Mouse (Mus musculus) myocyte (in vitro differentiated cells): ENCODE data around the gene Rpl3.

Experiments
- CEBPB ChIP-seq: IDR thresholded peaks from 2 replicates; pipeline ENCODE4 v1.6.1; 2011; ENCODE audit warnings: mild to moderate bottlenecking, moderate library complexity; ENCODE audit not compliant: poor library complexity, insufficient read depth, severe bottlenecking
- E2F4 ChIP-seq: IDR thresholded peaks from one replicate; pipeline ENCODE4 v1.6.1; 2011; ENCODE audit warnings: mild to moderate bottlenecking, control low read depth, moderate library complexity; ENCODE audit not compliant: insufficient read depth
- MAX ChIP-seq: IDR thresholded peaks from one replicate; pipeline ENCODE4 v1.6.1; 2011; ENCODE audit warnings: low read depth, mild to moderate bottlenecking, control low read depth
- MYOD1 ChIP-seq, 3 experiments: IDR thresholded peaks; one replicate each; pipeline ENCODE4 v1.6.1; 2011; ENCODE audit warnings: control low read depth in 2 of 3, low read depth in 2 of 3, mild to moderate bottlenecking in 2 of 3, moderate library complexity in 1 of 3; ENCODE audit not compliant: insufficient read length in 2 of 3, control insufficient read depth in 1 of 3
- MYOG ChIP-seq, 3 experiments: IDR thresholded peaks; one replicate each; pipeline ENCODE4 v1.6.1; 2011; ENCODE audit warnings: control low read depth in 2 of 3, low read depth in 2 of 3, mild to moderate bottlenecking in 2 of 3; ENCODE audit not compliant: insufficient read length in 2 of 3, control insufficient read depth in 1 of 3, insufficient read depth in 1 of 3
- POLR2A ChIP-seq: IDR thresholded peaks from one replicate; pipeline ENCODE4 v1.6.1; 2011; ENCODE audit warnings: low read depth, mild to moderate bottlenecking, control low read depth, moderate library complexity; ENCODE audit not compliant: insufficient read length
- POLR2AphosphoS2 ChIP-seq: IDR thresholded peaks from one replicate; pipeline ENCODE4 v1.6.1; 2011; ENCODE audit warnings: low read depth, control low read depth; ENCODE audit not compliant: insufficient read length
- REST ChIP-seq: IDR thresholded peaks from one replicate; pipeline ENCODE4 v1.6.1; 2011; ENCODE audit warnings: mild to moderate bottlenecking, control low read depth, moderate library complexity; ENCODE audit not compliant: insufficient read depth, insufficient read length
- SRF ChIP-seq: IDR thresholded peaks from one replicate; pipeline ENCODE4 v1.6.1; 2011; ENCODE audit warnings: low read depth; ENCODE audit not compliant: control insufficient read depth, insufficient read length
- TCF12 ChIP-seq: IDR thresholded peaks from one replicate; pipeline ENCODE4 v1.6.1; 2011; ENCODE audit warnings: mild to moderate bottlenecking, control low read depth; ENCODE audit not compliant: poor library complexity, insufficient read depth, severe bottlenecking
- TCF3 ChIP-seq: IDR thresholded peaks from one replicate; pipeline ENCODE4 v1.6.1; 2011; ENCODE audit warnings: low read depth, control low read depth; ENCODE audit not compliant: insufficient read length
- USF1 ChIP-seq: IDR thresholded peaks from one replicate; pipeline ENCODE4 v1.6.1; 2011; ENCODE audit warnings: low read depth, mild to moderate bottlenecking, control low read depth, moderate library complexity

- no peak for TF ChIP-seq POLR2A
- no peak for TF ChIP-seq E2F4
- TF ChIP-seq POLR2AphosphoS2 = no peak
- no peak for TF ChIP-seq USF1
- TF ChIP-seq MYOG (IDR thresholded peaks at IDR 0.05; ENCODE audit: control insufficient read depth in 1 of 3, insufficient read depth in 1 of 3, insufficient read length in 2 of 3, low read depth in 2 of 3) = no peak
- no peak for TF ChIP-seq MAX
- TF ChIP-seq MYOD1 (IDR thresholded peaks at IDR 0.05; ENCODE audit: control insufficient read depth in 1 of 3, insufficient read length in 2 of 3, low read depth in 2 of 3) = peak in 1 of 3 experiments; percentile 20
- no peak for TF ChIP-seq REST
- TF ChIP-seq CEBPB = no peak
- TF ChIP-seq TCF12 = no peak
- no peak for TF ChIP-seq SRF
- TF ChIP-seq TCF3 = no peak
Observed at GRCm38 (mm10) chr15:80088637-80089036, 3.0 kb downstream of the Rpl3 start.
